Mouse (Mus musculus): Measurements from ENCODE around the gene Srrt. TPM values are rescaled to one million over a fixed set of nuclear protein-coding genes. Genes with fewer than 3 reads are reported as not detected.

Gene Srrt
- polyA plus RNA-seq, 1 experiment from 2014 or later: 103 TPM

DNA sequence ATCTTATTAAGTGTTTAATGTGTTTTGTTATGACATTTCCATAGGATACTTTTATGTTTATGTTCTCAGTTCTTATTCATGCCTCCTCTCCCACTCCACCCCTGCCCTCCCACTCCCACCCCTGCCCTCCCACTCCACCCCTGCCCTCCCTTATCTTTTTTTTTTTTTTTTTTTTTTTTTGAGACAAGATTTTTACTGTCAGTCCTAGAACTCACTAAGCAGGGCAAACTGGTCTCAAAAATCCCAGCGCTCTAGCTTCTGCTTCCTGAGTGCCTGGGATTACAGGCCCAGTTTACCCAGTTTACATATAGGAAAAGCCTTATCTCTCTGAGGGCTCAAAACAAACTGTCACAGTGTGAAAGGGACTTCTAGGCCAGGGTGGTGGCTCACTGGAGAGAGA, 38.9 kb upstream of the Srrt start:
- Histone ChIP-seq H3K36me3 (no peaks in the 10 kb centered on the region), H3K27ac (replicated peaks) (no peak overlapping the region), H3K4me2 (no peak overlapping the region), H3K9ac (no peak overlapping the region), H3K27me3 (peaks cover 12% of the 10 kb centered on the region), H3K4me1 (replicated peaks) (peaks cover 26% of the 10 kb centered on the region), H3K4me3 (no peak overlapping the region), H3K9me3 (no peaks in the 10 kb centered on the region)
- no peak for ATAC-seq (ENCODE audit: low FRiP score, low read depth)
- 75% methylated on average over 1 of the region's 1 CpGs for WGBS

DNA sequence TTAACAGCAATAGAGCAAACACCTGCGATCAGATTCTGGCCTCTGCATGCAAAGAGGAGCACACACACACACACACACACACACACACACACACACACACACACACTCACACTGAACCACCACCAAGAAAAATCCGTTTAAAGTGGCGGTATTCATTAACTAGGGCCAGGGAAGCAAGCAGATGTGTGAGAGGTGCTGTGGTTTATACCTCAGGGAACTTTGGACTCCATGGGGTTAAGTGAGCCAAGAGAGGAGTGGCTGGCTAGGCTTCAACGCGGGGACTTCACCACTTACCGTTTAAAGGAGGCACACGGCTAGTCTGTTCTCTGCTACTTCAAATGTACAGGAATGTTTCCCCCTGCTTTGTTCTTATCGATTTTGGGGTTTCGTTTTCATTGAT, 38.3 kb upstream of the Srrt start:
- no peak for ATAC-seq (ENCODE audit: low FRiP score, low read depth)
- Histone ChIP-seq H3K4me2 (no peak overlapping the region), H3K4me1 (replicated peaks) (peaks cover 22% of the 10 kb centered on the region), H3K9me3 (no peaks in the 10 kb centered on the region), H3K36me3 (no peaks in the 10 kb centered on the region), H3K4me3 (no peak overlapping the region), H3K27ac (replicated peaks) (no peak overlapping the region), H3K27me3 (peaks cover 11% of the 10 kb centered on the region), H3K9ac (no peak overlapping the region)
- WGBS: 27% methylated on average over 9 of the region's 9 CpGs

DNA sequence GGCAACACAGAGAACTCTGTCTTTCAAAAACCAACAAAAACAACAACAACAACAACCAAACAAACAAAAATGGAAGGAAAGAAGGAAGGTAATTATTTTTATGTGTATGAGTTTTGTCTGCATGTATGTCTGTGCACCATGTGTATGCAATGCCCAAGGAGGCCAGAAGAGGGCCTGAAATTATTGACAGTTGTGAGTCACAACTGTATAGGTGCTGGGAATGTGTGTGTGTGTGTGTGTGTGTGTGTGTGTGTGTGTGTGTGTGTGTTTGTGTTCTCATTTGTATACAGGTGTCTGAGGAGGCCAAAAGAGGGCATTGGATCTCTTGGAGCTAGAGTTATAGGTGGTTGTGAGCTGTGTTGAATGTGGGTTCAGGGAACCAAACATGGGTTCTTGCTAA, 36.4 kb upstream of the Srrt start:
- peaks cover 4% of the 10 kb centered on the region; the same call in 1 of the 2 replicates for H3K27me3 ChIP-seq
- no peak overlapping the region for H3K9ac ChIP-seq
- H3K4me1 ChIP-seq (replicated peaks): peaks cover 18% of the 10 kb centered on the region
- no peak overlapping the region for H3K4me2 ChIP-seq
- no peak overlapping the region for H3K27ac ChIP-seq (replicated peaks)
- no peaks in the 10 kb centered on the region for H3K36me3 ChIP-seq
- H3K4me3 ChIP-seq: no peak overlapping the region
- H3K9me3 ChIP-seq: no peaks in the 10 kb centered on the region
- ATAC-seq (ENCODE audit: low FRiP score, low read depth): no peak

DNA sequence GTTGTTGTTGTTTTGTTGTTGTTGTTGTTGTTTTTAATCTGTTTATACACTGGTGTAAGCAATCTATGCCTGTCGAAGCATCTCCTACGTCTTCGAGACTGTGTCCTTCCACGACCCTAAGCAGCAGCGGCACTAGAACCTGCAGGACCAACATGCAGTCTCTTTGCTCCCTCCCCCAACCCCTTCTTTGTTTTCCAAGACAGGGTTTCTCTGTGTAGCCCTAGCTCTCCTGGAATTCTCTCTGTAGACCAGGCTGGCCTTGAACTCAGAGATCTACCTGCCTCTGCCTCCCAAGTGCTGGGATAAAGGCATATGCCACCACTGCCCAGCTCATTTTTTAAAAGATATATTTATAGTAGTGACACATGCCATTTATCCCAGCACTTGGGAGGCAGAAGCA, 35.9 kb upstream of the Srrt start:
- Histone ChIP-seq H3K9ac (no peak overlapping the region), H3K4me3 (no peak overlapping the region), H3K27me3 (no peaks in the 10 kb centered on the region), H3K4me2 (no peak overlapping the region), H3K9me3 (no peaks in the 10 kb centered on the region), H3K27ac (replicated peaks) (no peak overlapping the region), H3K36me3 (no peaks in the 10 kb centered on the region), H3K4me1 (replicated peaks) (peaks cover 16% of the 10 kb centered on the region)
- 95% methylated on average over 5 of the region's 5 CpGs for whole genome bisulfite sequencing
- no peak for ATAC-seq (ENCODE audit: low FRiP score, low read depth)

DNA sequence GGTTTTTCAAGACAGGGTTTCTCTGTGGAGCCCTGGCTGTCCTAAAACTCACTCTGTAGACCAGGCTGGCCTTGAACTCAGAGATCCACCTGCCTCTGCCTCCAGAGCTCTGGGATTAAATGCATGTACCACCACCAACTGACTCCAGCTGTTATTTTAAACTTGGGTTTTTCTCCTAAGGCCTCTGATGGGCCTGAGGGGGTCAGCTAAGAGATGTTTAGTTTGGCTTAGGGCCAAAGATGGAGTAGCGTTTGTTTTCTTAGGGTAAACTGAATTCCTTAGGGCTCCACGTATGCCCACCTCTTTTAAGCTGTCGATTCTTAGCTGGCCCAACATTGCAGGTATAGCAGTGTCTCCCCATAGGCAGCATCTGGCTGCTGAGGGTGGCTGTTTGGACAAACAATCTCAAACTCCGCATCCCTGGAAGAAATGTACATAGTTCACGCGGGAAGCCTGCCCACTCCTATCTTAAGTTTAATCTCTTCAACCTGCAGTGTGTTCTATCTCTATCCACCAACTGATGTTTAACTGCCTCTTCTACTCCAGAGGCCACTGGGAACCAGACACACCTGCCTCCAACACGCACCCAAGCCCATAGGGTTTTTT, 35.0 kb upstream of the Srrt start:
- H3K4me1 ChIP-seq (replicated peaks): peaks cover 19% of the 10 kb centered on the region
- H3K27me3 ChIP-seq: no peaks in the 10 kb centered on the region
- no peak overlapping the region for H3K9ac ChIP-seq
- WGBS: 79% methylated on average over 7 of the region's 7 CpGs
- H3K4me2 ChIP-seq: no peak overlapping the region
- no peak for ATAC-seq (ENCODE audit: low FRiP score, low read depth)
- H3K4me3 ChIP-seq: no peak overlapping the region
- H3K36me3 ChIP-seq: no peaks in the 10 kb centered on the region
- no peaks in the 10 kb centered on the region for H3K9me3 ChIP-seq
- H3K27ac ChIP-seq (replicated peaks): no peak overlapping the region

DNA sequence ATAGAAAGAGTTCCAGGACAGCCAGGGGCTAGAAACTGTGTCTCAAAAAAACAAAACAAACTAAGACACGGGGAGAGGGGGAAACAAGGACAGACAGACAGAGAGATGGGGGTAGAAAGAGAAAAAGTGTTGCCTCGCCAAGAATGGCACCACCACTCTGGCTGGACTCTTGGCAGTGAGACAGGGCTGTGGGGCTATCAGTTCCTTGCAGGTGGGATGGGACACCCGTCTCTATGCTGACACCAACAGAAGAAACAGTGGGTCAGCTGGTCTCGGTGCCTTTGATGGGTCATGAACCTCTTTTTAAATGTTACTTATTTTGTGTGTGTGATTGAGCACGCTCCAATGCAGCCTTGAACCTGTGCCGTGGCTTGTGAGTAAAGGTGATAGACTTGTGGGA, 32.7 kb upstream of the Srrt start:
- WGBS: 77% methylated on average over 6 of the region's 6 CpGs
- Histone ChIP-seq H3K4me2 (peak overlapping the region; percentile 88), H3K27me3 (no peaks in the 10 kb centered on the region), H3K4me3 (peak overlapping the region; percentile 39; the same call in 1 of the 2 replicates), H3K27ac (replicated peaks) (peak overlapping the region; percentile 82), H3K9ac (peak overlapping the region; percentile 52; the same call in 1 of the 2 replicates), H3K36me3 (no peaks in the 10 kb centered on the region), H3K9me3 (no peaks in the 10 kb centered on the region), H3K4me1 (replicated peaks) (peaks cover 21% of the 10 kb centered on the region)
- no peak for ATAC-seq (ENCODE audit: low FRiP score, low read depth)

DNA sequence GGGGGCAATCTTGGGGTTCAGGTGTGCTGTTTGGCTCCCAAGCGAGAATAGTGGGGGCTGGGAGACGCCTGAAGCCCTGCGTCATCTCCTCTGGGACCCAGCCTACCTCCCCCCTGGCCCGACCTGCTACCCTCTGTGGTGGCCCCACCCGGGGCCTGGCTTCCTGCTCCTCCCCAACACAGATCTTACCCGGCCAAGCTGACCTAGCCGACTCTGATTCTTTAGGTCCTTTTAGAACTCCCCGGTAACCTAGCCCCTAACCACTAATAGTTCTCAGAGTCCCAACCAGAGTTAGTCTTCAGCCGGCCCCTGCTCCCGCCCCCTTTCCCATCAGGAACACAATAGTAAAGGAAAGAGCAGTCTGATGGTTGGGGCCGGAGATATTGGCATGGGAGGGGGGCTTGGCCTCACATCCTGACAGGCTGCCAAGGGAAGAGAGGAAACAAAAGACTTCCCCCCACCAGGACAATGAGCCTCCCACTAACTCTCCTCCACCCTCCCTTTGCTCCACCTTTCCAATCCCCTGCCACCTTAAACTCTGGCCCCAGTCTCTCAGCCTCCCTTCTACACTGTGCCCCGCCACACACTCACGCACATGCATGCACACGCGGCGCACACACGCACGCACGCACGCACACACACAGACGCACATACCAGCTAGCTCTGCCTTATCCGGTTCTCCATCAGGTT, 32.0 kb upstream of the Srrt start:
- Histone ChIP-seq H3K9ac (peak overlapping the region; percentile 52), H3K4me2 (peak overlapping the region; percentile 88), H3K27me3 (no peaks in the 10 kb centered on the region), H3K36me3 (no peaks in the 10 kb centered on the region), H3K4me3 (peak overlapping the region; percentile 39), H3K9me3 (no peaks in the 10 kb centered on the region), H3K4me1 (replicated peaks) (peaks cover 21% of the 10 kb centered on the region), H3K27ac (replicated peaks) (peak overlapping the region; percentile 82)
- WGBS: 4% methylated on average over 21 of the region's 22 CpGs
- peak; percentile 71 for ATAC-seq (ENCODE audit: low FRiP score, low read depth)

DNA sequence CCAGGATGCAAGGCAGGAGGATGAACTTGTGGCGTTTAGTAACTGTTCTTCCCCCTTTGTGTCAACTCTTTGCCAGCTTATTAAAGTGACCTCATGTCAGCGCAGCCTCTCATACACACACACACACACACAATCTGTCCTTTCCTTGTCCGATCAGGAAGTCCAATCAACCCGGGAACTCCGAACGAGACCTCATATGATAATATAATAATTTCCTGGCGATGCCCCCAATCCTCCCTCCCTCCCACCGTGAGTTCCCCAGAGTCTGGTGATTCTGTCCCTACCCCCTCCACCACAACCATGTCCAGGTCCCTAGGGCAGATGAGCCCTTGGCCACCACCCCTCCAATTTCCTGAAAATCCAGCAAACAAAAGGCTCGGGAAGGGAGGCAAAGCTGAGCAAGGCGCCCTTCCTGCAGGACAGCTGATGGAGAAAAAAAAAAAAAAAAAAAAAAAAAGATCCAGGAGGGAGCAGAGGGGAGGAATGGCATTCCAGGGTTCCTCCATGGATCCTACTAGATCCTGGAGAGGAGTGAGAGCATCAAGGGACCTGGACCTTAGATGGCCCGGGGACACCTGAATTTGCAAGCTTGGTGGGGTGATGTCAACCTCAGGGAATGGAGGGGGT, 31.3 kb upstream of the Srrt start:
- Histone ChIP-seq H3K9me3 (no peaks in the 10 kb centered on the region), H3K27ac (replicated peaks) (peak overlapping the region; percentile 82), H3K4me1 (replicated peaks) (peaks cover 26% of the 10 kb centered on the region), H3K4me2 (peak overlapping the region; percentile 88), H3K36me3 (no peaks in the 10 kb centered on the region), H3K9ac (peak overlapping the region; percentile 52), H3K27me3 (no peaks in the 10 kb centered on the region), H3K4me3 (peak overlapping the region; percentile 39)
- peak; percentile 29 for ATAC-seq (ENCODE audit: low FRiP score, low read depth)
- WGBS: 1% methylated on average over 11 of the region's 11 CpGs

DNA sequence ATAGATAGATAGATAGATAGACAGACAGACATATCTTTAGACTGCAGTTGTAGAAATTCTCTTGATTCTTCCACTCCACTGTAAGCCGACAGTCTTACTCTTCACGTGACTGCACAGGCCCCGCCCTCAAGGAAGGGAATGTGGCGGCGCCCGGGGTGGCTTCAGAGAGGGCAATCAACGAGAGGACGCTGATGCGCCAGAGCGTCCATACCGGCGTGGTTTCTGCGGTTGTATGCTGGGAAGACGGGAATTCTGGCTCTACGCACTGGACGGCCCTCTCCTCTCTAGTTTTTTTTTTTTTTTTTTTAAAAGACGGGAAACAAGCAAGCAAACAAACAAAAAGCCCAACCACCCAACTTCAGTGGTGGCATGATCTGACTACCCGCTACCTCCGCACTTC, 30.8 kb upstream of the Srrt start:
- under 1% methylated on average over 19 of the region's 19 CpGs for WGBS
- Histone ChIP-seq H3K36me3 (no peaks in the 10 kb centered on the region), H3K27me3 (no peaks in the 10 kb centered on the region), H3K9me3 (no peaks in the 10 kb centered on the region), H3K4me2 (peak overlapping the region; percentile 88), H3K27ac (replicated peaks) (peak overlapping the region; percentile 82), H3K4me1 (replicated peaks) (peaks cover 27% of the 10 kb centered on the region), H3K4me3 (peak overlapping the region; percentile 39), H3K9ac (peak overlapping the region; percentile 52)
- ATAC-seq (ENCODE audit: low FRiP score, low read depth): peak; percentile 86

DNA sequence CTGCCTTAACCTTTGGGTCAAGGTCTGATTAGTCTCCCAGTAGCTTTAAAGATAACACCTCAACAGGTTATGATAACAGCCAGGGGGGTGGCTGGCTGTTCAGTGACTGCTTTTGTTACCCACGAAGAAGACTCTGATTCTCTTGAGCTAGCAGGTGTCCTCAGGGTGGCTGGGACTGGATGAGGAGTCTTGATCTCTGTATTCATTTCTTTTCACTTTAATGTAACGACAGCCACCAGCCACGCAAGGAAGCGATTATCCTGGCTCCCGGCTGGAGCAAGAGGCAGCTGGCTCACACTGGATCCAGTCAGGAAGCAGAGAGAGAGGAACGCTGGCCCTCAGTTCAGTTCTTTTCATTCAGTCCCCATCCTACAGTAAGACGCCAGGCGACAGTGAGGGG, 29.7 kb upstream of the Srrt start:
- WGBS: 64% methylated on average over 8 of the region's 8 CpGs
- H3K4me3 ChIP-seq: no peak overlapping the region
- no peak overlapping the region for H3K4me2 ChIP-seq
- no peak overlapping the region for H3K9ac ChIP-seq
- no peaks in the 10 kb centered on the region for H3K36me3 ChIP-seq
- no peaks in the 10 kb centered on the region for H3K9me3 ChIP-seq
- H3K27ac ChIP-seq (replicated peaks): no peak overlapping the region
- peaks cover 38% of the 10 kb centered on the region for H3K4me1 ChIP-seq (replicated peaks)
- no peak for ATAC-seq (ENCODE audit: low FRiP score, low read depth)
- no peaks in the 10 kb centered on the region for H3K27me3 ChIP-seq

DNA sequence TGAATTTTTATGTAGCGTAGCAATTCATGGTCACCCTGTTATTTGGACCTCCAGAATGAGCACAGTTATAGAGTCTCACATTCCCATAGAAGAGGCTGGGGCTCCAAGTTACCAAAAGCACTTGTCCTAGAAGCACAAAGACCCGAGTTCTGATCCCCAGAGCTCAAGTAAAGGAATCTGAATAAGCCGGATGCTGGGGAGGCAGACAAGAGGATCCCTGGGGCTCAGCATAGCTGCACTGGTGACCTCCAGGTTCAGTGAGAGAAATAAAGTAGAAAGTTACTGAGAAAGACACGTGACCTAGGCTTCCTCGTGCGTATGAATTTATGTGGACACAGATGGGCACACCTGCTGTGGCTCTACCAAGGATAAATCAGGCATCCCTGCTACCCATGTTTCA, 27.6 kb upstream of the Srrt start:
- H3K27me3 ChIP-seq: no peaks in the 10 kb centered on the region
- H3K36me3 ChIP-seq: no peaks in the 10 kb centered on the region
- no peak overlapping the region for H3K4me2 ChIP-seq
- peaks cover 41% of the 10 kb centered on the region for H3K4me1 ChIP-seq (replicated peaks)
- no peak overlapping the region for H3K27ac ChIP-seq (replicated peaks)
- 59% methylated on average over 6 of the region's 6 CpGs for WGBS
- no peak overlapping the region for H3K9ac ChIP-seq
- H3K9me3 ChIP-seq: no peaks in the 10 kb centered on the region
- ATAC-seq (ENCODE audit: low FRiP score, low read depth): no peak
- no peak overlapping the region for H3K4me3 ChIP-seq

DNA sequence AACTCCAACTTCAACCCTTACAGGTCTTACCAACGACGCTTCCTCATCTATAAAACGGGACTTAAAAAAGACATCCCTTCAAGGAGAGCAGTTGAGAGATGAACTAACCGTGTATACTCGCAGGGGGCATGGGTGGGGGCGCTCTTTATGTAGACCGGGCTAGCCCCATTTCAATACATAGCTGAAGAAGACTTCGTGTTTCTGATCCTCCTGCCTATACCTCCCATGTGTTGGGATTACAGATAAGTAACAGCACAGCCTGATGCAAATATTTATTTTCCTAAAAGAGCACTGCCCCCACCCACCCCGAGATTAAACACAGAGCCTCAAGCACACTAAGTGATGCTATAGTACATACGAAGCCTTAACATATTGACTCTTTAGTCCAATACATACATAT, 26.8 kb upstream of the Srrt start:
- no peaks in the 10 kb centered on the region for H3K36me3 ChIP-seq
- H3K4me3 ChIP-seq: peak overlapping the region; percentile 76
- H3K9ac ChIP-seq: no peak overlapping the region
- H3K27ac ChIP-seq (replicated peaks): no peak overlapping the region
- 56% methylated on average over 10 of the region's 10 CpGs for WGBS
- H3K4me1 ChIP-seq (replicated peaks): peaks cover 34% of the 10 kb centered on the region
- no peak for ATAC-seq (ENCODE audit: low FRiP score, low read depth)
- H3K9me3 ChIP-seq: no peaks in the 10 kb centered on the region
- no peaks in the 10 kb centered on the region for H3K27me3 ChIP-seq
- peak overlapping the region; percentile 99 for H3K4me2 ChIP-seq
